Mouse (Mus musculus): ENCODE results near the gene Fmo1. TPM values are rescaled to one million over a fixed set of nuclear protein-coding genes. Genes with fewer than 3 reads are reported as not detected.

Gene Fmo1
- polyA plus RNA-seq, 1 experiment from 2014 or later: 10.6 TPM

DNA sequence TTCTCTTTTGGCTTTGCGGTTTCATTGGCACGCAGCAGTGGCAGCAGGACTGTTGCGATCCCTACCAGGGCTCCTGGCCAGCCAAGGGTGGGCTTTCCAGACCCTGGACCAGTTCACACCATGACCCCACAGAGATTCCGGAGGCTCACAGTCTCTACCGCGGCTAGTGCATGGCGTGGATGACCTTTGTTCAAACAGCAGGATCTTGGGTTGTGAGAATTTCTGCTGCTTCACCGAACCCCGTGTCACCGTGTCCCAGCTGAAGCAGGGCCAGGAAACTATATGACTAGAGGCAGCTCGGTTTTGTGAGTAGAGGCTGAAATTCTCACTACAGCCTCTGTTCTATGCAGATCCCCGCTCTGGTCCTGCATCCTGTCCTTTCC, 7.7 kb downstream of the Fmo1 start:
- ATAC-seq: peak; percentile 73
- no peaks in the 10 kb centered on the region for H3K4me1 ChIP-seq
- no peak overlapping the region; the same call in 1 of the 2 replicates for H3K27ac ChIP-seq
- peak overlapping the region; percentile 46 for H3K4me2 ChIP-seq
- H3K9ac ChIP-seq: no peak overlapping the region
- H3K4me3 ChIP-seq: no peak overlapping the region
- H3K36me3 ChIP-seq (ENCODE audit: poor library complexity, severe bottlenecking): no peaks in the 10 kb centered on the region
- 42% methylated on average over 12 of the region's 12 CpGs for WGBS
- no peaks in the 10 kb centered on the region for H3K9me3 ChIP-seq (replicated peaks)
- H3K27me3 ChIP-seq: no peaks in the 10 kb centered on the region

DNA sequence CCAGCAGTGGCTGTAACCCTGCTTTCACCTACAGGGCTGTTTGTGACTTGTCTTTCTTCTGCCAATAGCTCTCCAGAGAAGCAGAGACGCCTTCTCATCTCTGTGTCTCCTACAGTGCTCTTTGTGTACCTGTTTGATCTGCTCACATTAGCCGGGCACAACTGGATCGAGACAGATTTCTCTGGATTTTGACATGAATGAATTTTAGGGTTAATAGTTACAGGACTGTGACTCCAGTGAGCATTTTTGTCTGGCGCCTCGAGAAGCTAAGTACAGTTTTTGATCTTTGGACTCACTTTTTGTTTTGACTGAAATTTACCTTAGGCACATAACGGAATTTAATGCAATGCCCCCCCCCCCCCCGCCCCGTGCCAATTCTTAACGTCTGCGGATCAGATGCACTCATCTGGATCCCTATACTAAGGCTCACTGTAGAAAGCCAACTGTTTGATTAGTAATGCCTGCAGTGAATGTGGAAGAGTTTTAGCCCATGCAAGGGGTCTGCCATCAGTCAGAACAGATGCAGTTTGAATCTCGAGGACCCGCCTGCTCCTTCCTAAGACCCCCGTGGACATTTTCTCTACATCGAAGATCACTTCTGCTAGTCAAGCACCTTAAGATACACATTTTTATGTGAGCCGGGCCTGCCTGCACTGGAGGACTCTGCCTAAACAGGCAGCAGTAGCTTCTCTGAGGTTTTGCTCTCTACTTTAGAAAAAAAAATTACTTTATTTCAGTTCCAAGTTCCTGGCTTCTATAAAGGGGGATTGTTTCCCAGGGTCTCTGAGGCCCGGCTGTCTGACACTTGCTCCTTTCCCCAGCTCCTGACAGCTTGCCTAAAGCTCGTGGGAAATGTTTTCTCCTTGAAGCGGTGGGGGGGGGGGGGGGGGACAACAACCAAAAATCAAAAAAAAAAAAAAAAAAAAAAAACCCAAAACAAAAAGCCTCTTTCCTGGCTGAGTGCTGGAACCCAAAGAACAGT, 8.4 kb downstream of the Fmo1 start:
- no peaks in the 10 kb centered on the region for H3K9me3 ChIP-seq (replicated peaks)
- peak; percentile 37; the same call in 1 of the 2 replicates for ATAC-seq
- peak overlapping the region; percentile 46 for H3K4me2 ChIP-seq
- peak overlapping the region; percentile 14; the same call in 1 of the 2 replicates for H3K27ac ChIP-seq
- WGBS: 57% methylated on average over 18 of the region's 18 CpGs
- no peaks in the 10 kb centered on the region for H3K36me3 ChIP-seq (ENCODE audit: poor library complexity, severe bottlenecking)
- H3K4me1 ChIP-seq: no peaks in the 10 kb centered on the region
- no peak overlapping the region for H3K4me3 ChIP-seq
- no peaks in the 10 kb centered on the region for H3K27me3 ChIP-seq
- H3K9ac ChIP-seq: no peak overlapping the region

DNA sequence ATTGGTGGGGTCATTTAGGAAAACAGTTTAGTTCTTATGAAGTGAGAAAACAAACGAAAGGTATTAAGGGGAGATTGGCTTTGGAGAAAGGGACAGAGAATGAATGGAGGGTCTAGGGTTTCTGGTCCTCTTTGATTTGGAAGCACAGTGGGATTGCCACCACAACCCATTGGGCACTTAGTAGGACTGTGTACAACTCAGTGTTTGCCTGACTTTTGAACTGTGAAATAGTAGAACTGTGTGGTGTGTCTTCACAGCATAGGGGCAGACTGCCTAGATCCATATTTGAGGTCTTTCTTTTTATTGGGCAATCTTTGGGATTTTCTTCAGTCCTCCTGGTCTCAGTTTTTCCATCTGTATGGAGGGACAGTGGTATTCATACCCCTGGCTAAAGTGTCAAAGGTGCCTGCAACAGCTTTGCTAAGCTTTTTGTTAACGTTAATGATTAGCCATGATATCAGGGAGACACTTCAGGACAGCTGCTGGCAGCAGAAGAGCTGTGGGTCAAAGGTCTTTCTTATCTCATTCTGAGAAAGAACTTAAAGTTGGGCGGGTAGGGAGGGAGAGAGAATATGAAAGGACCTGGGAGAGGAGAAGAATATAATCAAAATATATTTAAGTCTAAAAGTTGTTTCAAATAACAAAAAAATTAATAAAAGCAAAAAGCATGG, 12.5 kb downstream of the Fmo1 start:
- H3K9ac ChIP-seq: no peak overlapping the region
- no peaks in the 10 kb centered on the region for H3K9me3 ChIP-seq (replicated peaks)
- H3K4me1 ChIP-seq: no peaks in the 10 kb centered on the region
- no peak for ATAC-seq
- no peak overlapping the region for H3K4me3 ChIP-seq
- no peak overlapping the region for H3K4me2 ChIP-seq
- WGBS: 76% methylated on average over 3 of the region's 3 CpGs
- H3K36me3 ChIP-seq (ENCODE audit: poor library complexity, severe bottlenecking): no peaks in the 10 kb centered on the region
- no peaks in the 10 kb centered on the region for H3K27me3 ChIP-seq
- no peak overlapping the region for H3K27ac ChIP-seq

DNA sequence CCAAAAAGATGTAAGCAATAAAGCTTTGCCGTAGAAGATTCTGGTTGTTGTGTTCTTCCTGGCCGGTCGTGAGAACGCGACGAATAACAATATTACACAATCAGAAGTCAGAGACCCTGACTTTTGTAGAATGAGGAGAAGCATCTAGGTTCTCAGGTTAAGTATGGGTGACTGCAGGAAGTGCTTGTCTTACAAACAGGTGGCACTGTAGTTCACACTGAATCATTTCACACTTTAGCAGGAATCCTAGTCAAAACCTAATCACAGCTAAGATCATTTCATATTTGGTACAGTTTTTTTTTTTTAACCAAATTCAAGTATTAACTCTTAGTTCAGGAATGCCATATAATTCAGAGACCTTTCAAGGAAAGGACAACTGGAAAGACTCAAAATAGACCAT, 18.9 kb downstream of the Fmo1 start:
- no peaks in the 10 kb centered on the region for H3K36me3 ChIP-seq (ENCODE audit: poor library complexity, severe bottlenecking)
- H3K4me1 ChIP-seq: no peaks in the 10 kb centered on the region
- no peak overlapping the region for H3K4me3 ChIP-seq
- no peak overlapping the region for H3K9ac ChIP-seq
- no peak for ATAC-seq
- no peaks in the 10 kb centered on the region for H3K9me3 ChIP-seq (replicated peaks)
- no peak overlapping the region for H3K27ac ChIP-seq
- no peaks in the 10 kb centered on the region for H3K27me3 ChIP-seq
- 97% methylated on average over 6 of the region's 6 CpGs for WGBS
- no peak overlapping the region for H3K4me2 ChIP-seq

DNA sequence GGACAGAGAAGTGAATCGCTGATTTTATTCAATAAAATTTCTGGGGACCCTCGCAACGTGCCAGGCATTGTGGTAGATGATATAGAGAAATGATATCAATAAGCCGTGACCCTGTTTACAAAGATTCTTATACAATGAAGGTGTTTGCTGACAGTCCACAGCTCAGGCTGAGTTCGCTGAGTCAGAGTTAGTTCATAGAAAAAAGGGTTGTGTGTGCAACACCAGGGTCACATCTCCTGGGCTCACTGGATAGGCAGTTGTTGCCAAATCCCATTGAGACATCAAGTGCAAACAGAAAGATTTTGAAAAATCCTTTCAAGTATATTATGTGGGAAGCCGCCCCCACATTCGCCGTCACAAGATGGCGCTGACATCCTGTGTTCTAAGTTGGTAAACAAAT, 26.2 kb downstream of the Fmo1 start:
- Histone ChIP-seq H3K4me3 (no peak overlapping the region), H3K36me3 (ENCODE audit: poor library complexity, severe bottlenecking) (no peaks in the 10 kb centered on the region), H3K27ac (no peak overlapping the region), H3K4me2 (no peak overlapping the region), H3K9me3 (replicated peaks) (no peaks in the 10 kb centered on the region; the same call in 1 of the 2 replicates), H3K4me1 (no peaks in the 10 kb centered on the region), H3K27me3 (0 out of 2 replicates have a peak, but pooled peaks cover 2% of the 10 kb centered on the region), H3K9ac (no peak overlapping the region)
- 97% methylated on average over 9 of the region's 9 CpGs for WGBS
- ATAC-seq: no peak

DNA sequence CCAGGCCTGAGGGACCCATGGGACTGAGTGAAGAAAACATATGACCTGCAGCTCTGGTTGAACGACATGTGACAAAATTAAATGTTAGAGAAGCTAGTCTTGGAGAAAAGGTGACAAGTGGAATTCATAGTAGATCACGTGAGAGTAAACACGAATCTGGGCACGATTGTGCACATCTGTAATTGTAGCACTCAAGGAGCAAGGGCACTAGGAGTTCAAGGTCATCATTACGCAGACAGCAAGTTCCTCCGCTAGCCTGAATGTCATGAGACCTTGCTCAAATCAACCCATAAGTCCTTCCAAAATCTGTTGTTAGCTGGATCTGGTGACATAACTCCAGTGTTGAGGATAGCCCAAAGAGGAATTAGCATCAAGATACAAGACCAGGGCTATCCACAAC, 27.4 kb downstream of the Fmo1 start:
- Histone ChIP-seq H3K27ac (no peak overlapping the region), H3K4me1 (no peaks in the 10 kb centered on the region), H3K4me3 (no peak overlapping the region), H3K9ac (no peak overlapping the region), H3K4me2 (no peak overlapping the region), H3K9me3 (replicated peaks) (no peaks in the 10 kb centered on the region; the same call in 1 of the 2 replicates), H3K27me3 (0 out of 2 replicates have a peak, but pooled peaks cover 3% of the 10 kb centered on the region), H3K36me3 (ENCODE audit: poor library complexity, severe bottlenecking) (no peaks in the 10 kb centered on the region)
- 92% methylated on average over 6 of the region's 6 CpGs for WGBS
- ATAC-seq: no peak

DNA sequence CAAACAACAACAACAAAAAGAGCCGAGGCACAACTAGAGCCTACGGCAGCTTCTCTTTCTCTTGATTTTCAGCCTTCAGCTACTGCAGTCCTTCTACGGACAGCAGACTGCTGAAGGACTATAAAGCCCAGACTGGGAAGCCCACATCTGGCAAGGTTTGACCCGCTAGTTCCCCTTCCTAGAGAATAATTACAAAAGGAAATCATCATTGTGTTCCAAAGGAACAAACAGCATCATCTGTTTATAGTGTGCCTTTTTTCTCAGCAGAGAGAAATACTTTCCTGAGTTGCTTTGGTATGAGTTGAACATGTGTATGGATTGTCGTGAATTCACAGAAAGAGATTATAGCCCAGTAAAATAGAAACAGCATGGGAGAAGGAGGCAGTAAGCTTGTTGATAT, 32.1 kb downstream of the Fmo1 start:
- Histone ChIP-seq H3K4me3 (no peak overlapping the region), H3K27ac (no peak overlapping the region), H3K27me3 (peaks cover 8% of the 10 kb centered on the region), H3K4me2 (no peak overlapping the region), H3K9me3 (replicated peaks) (no peaks in the 10 kb centered on the region), H3K36me3 (ENCODE audit: poor library complexity, severe bottlenecking) (no peaks in the 10 kb centered on the region), H3K9ac (no peak overlapping the region), H3K4me1 (peaks cover 14% of the 10 kb centered on the region)
- no peak for ATAC-seq
- 82% methylated on average over 5 of the region's 5 CpGs for WGBS

DNA sequence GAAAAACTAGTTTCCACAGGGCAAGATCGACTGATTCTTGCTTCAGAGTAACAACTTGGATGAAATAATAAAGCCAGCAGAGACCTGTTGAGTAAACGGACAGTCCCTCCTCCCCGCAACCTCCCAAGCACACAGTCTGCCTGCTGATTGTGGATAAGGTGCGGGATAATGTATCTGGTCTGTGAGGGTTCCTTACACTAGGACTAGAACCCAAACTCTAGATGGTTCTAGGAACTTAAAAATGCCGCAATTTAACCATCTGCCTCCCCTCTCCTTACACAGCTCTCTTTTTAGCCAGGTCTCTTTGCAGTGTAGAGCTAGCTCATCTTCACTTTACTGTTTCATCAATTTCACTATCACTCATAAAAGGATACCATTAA, 33.8 kb downstream of the Fmo1 start:
- Histone ChIP-seq H3K36me3 (ENCODE audit: poor library complexity, severe bottlenecking) (no peaks in the 10 kb centered on the region), H3K9me3 (replicated peaks) (no peaks in the 10 kb centered on the region), H3K27ac (no peak overlapping the region), H3K9ac (no peak overlapping the region), H3K4me3 (peak overlapping the region; percentile 7; the same call in 1 of the 2 replicates), H3K4me2 (peak overlapping the region; percentile 43), H3K4me1 (peaks cover 14% of the 10 kb centered on the region), H3K27me3 (peaks cover 8% of the 10 kb centered on the region)
- WGBS: 12% methylated on average over 5 of the region's 5 CpGs
- peak; percentile 70 for ATAC-seq

DNA sequence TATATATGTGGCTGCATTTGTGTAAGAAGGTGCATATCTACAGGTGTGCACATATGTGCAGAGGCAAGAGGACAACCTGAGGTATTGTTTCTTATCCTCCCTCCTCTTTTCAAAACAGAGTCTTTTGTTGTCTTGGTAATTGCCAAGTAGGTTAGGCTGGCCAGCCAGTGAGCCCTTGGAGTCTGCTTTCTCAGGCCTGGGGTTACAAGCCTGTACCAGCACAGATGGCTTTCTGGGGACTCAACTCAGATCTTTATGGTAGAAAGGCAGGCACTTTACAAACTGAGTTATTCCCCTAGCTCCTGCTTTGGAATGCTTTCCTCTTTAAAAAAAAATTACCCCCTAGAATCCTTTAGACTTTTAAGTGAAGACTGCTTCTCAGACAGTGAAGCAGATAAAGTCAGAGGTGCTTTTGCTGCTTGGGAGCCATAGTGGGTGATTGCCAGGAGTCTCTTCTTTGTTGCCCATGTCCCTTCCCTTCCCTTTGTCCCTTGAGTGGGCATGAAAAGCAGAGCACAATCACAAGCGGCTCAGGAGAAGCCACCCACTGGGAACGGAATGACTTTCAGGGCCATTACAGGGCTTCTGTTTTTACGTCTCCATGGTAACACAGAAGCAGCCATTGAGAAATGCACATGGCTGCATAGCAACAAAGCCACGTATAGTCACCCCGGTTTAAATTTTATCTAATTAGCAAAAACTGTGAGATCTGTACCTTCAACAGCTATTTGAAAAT, 34.4 kb downstream of the Fmo1 start:
- Histone ChIP-seq H3K9ac (peak overlapping the region; percentile 23; the same call in 1 of the 2 replicates), H3K36me3 (ENCODE audit: poor library complexity, severe bottlenecking) (no peaks in the 10 kb centered on the region), H3K4me3 (peak overlapping the region; percentile 7), H3K4me1 (peaks cover 14% of the 10 kb centered on the region), H3K9me3 (replicated peaks) (no peaks in the 10 kb centered on the region), H3K4me2 (peak overlapping the region; percentile 43), H3K27me3 (peaks cover 8% of the 10 kb centered on the region), H3K27ac (peak overlapping the region; percentile 62; the same call in 1 of the 2 replicates)
- 0% methylated on average over 5 of the region's 5 CpGs for WGBS
- ATAC-seq: peak; percentile 96

DNA sequence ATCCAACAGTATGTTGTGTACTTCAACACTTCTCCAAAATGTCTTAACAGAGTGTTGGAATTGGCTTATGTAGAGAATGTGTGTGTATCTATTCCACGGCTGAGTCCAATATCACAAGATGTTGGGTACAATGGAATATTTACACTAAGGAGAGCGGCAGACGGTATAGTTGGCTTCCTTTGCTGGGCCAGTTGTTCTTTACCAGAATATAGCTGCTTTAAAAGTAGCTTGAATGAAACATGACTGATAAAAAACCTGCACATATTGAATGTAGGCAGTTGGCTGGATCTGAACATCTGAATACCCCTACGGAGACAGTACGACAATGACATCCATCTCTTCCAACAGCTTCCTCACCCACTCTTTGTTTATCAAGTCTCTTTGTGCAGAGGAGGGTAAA, 47.1 kb downstream of the Fmo1 start:
- Histone ChIP-seq H3K27ac (no peak overlapping the region), H3K4me2 (no peak overlapping the region), H3K36me3 (ENCODE audit: poor library complexity, severe bottlenecking) (no peaks in the 10 kb centered on the region), H3K4me1 (no peaks in the 10 kb centered on the region), H3K27me3 (no peaks in the 10 kb centered on the region), H3K9me3 (replicated peaks) (no peaks in the 10 kb centered on the region), H3K9ac (no peak overlapping the region), H3K4me3 (no peak overlapping the region)
- 91% methylated on average over 5 of the region's 5 CpGs for WGBS
- ATAC-seq: no peak

DNA sequence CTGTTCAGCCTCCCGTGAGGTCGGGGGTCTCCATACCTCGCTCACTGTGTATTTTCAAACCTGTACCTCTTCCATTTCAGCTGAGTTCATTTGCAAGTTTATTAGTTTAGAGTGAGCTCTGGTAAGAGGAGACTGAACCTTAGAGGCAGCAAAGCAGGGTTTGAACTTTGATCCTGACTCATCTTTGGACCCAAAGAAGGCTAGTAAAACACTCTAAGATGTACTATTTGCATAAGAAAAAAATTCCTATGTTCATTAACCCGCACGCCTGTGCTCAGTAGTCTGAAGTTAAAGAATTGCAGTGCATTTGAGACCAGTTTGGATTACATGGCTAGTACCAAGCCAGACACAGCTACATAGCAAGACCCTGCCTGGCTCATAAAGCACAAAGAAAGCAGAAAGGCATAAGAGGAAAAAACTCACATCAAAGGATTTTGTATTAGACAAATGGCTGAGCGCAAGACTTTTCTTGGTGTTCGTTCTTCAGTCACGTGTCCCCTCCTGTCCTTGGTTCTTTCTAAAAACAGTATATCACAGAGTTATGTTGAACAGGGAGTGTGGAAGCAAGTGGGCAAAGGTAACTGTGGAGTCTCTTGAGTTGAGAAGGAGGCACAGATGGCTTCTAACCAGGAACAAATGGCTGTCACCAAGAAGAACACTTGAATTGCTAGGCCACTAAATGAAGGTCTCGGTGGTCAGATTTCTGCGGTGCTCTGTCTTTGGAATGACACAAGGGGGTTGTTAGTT, 50.9 kb downstream of the Fmo1 start:
- no peak overlapping the region for H3K4me3 ChIP-seq
- no peak for ATAC-seq
- no peak overlapping the region for H3K9ac ChIP-seq
- no peak overlapping the region for H3K4me2 ChIP-seq
- no peaks in the 10 kb centered on the region for H3K36me3 ChIP-seq (ENCODE audit: poor library complexity, severe bottlenecking)
- no peak overlapping the region for H3K27ac ChIP-seq
- 80% methylated on average over 10 of the region's 10 CpGs for WGBS
- H3K4me1 ChIP-seq: no peaks in the 10 kb centered on the region
- no peaks in the 10 kb centered on the region for H3K9me3 ChIP-seq (replicated peaks)
- no peaks in the 10 kb centered on the region for H3K27me3 ChIP-seq
